Mouse (Mus musculus): ENCODE data around the gene Habp2.

The Habp2 gene

DNA sequence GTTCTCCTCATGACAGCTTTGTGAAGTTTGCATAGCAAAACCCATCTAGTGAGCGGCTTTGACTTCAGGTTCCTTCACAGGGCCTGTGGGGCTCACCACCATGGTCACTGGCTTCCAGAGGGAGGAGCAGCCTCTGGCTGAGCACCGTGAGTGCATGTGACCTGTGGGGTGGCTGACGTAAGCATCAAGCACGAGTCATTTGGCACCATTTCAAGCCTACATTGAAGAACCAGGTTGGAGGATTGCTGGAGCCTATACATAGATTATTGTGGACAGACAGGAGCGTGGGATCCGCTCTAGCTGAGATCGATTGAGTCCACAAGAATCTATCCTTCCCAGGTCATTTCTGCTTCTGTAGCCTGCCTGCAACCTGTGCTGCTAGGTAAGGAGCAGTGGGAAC is at the start of gene Habp2:
Gene Habp2, plus strand, starts transcription at position 272 of the 400 bp plus-strand sequence.
- no peak for DNase-seq

DNA sequence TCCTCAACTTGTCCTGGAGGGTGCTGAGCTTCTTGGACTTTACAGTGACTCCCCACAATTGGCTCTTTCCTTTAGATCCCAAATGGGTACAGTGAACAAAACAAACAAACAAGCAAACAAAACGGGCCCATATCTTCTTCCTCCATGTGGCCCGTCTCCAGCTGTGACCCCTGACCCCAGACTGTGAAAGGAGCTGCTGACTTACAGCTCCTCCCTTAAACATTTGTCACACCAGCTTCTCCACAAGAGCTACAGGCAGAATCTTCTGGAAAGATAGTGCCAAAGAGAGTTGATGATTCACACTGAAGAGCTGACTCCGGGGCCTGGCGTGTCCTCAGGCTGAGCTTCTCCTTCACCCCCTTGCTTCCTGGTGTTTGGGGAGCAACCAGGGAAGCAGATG is 48.4 kb upstream of the Habp2 start:
- no peak for DNase-seq

DNA sequence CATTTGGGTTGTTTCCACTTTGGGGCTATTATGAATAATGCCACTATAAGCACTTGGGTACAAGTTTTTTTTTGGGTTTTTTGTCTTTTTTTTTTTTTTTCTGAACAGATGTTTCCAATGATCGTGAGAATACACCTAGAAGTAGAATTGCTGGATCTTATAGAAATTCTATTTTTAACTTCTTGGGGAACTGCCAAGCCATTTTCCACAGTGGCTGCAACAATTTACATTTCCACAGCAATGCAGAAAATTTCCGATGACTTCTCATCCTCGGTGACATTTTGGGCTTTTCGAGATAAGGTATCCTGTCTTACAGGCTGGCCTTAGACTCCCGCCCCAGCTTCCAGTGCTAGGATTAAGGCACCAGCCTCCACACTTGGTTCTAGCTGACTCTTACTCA is 41.7 kb upstream of the Habp2 start:
- DNase-seq, result no peak

GRCm38 (mm10) chr19:56252815-56253214 is 34.1 kb upstream of the Habp2 start:
- DNase-seq, result no peak

GRCm38 (mm10) chr19:56253271-56253670 is 33.7 kb upstream of the Habp2 start:
- DNase-seq, result no peak

DNA sequence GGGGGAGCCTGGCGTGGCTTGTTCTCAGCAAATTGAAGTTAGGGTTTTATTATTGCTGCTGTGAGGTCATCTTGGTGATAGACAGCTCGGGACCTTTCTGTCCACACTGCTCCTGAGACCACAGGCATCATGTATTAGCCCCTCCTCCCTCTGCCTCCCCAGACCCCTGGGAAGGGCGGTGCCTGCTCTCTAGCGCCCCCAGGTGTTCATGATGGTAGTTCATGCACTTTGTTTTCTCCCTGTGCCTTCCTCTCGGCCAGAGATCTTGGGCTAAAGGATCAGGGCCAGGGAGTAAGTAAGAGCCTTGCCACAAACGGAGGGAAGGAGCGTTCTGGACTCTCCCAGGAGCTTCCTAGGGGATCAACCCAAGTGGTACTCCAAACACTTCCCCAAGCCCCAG is 32.2 kb upstream of the Habp2 start:
- DNase-seq, result peak in 1 of 2 experiments; percentile 50

DNA sequence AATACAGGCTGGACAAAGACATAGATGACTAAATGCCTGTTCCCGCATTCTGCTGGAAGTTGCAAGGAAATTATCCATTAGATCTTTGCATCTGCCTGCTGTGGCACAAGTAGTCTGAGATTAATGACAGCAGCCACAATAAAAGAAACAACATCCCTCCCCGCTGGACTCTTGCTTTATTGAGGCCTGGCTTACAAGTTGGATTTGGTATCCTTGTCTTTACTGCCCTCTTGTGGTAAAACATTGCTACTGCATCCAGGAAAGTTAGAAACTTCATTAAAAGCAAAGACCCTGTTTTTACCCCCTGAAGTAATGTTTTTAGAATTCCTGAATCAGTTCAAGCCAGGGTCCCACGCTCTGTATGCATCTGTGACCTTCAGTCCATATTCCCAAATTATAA is 31.4 kb upstream of the Habp2 start:
- DNase-seq, result peak; percentile 50 to 61

DNA sequence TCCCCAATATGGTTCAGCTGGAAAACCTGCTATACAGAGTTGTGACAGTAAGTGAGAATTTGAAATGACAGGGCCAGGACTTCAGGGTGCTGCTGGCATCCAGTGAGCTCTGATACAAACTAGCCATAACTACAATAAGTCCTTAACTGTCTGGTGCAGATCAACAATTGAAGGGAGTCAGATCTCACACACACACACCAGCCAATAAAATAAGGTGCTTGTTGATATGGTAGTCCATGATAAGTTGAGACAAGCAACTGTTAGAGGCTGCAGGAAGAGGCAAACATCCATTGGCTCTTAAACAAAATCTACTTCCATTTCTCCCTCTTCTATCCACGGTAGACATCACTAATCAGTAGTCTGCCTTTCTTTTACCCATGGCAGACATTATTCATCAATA is 30.7 kb upstream of the Habp2 start:
- no peak for DNase-seq

- no peak for DNase-seq
These were observed 30.2 kb upstream of the Habp2 start for GRCm38 (mm10) chr19:56256741-56257140.

- DNase-seq, result peak; percentile 38 to 41
These were observed 23.2 kb upstream of the Habp2 start for GRCm38 (mm10) chr19:56263696-56264095.

DNA sequence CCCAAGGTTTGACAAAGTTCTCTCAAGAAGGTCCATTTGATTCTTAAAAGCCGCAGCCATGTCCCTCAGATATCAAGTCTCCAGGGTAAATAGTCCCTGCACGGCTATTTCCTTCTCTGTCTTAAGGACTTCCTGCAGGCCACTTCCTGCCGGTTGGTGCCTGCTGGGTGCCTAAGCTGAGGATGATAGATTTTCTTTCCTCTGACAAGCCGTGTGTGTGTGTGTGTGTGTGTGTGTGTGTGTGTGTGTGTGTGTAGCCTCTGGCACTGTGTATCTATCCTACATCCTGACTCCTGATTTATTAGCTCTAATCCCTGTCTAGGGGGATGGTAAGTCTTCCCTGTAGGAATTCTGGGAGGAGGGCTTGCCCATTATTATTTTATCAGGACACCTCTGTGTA is 22.8 kb upstream of the Habp2 start:
- no peak for DNase-seq

DNA sequence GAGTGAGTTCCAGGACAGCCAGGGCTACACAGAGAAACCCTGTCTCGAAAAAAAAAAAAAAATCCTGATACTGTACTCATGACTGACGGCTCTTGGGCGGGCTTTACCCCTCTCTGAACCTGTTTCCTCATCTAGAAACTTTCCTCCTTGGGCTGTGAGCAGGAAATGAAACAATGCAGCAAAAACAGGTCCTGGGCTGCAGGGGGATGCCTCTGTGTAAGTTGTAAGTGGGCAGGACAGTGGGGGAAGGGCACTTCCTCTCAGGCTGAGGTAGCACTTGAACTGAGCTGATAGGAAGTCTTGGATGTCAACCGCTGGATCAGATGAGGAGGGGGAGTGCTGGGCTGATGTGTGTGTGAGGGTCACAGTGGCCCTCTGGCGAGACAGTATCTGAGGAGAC is 21.8 kb upstream of the Habp2 start:
- no peak for DNase-seq

DNA sequence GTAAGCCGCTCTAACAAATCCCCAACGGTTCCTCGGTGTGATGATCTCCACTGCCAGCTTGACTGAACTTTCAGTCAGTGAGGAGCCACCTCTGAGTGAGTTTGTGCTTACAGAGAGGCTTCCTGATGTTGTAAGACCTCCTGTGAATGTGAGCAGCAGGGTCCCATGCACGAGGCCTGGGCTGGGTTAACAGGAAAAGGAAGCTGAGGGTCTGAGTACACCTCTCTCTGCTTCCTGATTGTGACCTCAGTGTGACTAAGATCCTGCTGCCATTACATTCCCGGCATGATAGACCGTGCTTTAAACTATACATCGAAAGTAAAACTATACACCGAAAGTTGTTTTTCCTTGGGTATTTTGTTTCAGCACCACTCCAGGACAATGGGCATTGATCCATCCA is 14.9 kb upstream of the Habp2 start:
- no peak for DNase-seq

DNA sequence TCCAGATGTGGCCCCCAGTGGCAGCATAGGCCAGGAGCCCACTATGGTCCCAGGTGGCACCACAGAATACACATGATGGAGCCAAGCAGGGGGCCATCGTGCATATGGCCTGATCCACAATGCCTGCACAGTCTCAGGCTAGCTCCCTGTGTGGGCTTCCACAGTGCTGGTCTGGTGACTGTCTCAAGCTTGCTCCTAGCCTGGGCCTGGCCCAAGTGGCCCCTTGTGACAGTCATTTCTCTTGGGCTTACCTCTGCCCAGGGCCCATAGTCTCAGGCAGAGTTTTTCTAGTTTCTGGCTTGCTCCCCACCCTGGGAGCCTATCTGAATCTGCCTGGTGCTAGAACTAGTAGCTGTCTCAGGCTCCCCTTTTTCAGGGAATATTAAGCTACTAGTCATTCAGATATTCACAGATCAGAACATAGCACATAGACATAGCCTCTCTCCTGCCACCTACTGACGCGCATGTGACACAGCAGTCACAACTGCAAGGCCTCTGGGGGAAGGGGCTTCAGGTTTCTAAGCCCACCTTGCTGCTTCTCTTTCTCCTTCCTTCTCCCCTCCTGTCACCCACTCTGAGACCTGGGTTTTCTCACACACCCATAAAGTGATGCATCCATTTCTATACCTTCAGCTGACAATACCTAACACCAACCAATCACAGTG is 9.7 kb upstream of the Habp2 start:
- DNase-seq, result no peak

DNA sequence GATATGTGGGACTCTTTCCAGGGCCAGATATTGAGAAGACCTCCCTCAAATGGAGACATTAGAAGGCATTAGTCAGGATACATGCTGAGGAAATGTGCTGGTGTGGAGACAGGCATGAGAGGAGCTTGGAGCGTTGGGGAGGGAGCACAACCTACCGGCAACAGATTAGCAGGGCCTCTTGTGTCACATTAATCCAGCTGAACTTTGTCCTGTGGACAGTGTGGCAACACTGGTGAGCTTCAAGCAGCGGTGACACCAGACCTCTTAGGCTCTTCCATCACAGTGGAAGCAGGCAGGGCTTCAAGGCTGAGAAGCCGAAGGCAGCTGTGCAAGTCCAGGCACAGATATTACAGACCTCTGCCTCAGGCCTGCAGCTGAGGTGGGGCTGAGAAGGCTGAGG is 9.0 kb upstream of the Habp2 start:
- no peak for DNase-seq

DNA sequence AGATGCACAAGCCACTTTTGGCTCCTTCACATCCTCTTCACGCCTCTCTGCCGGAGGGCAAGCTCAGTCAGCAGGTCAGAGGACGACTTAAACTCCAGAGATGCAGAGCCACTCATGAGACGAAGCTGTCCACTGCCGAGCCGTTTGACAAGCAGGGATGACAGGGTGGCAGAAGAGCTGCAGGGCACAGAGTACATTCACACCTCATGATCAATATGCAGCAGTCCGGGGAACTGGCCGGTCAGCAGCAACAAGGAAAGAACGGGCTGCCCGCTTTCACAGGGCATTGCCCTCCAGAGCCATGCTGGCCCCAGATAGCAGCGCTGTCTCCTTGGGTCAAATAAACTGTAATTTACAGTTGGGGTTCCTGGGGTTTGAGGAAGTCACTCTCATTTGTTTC is 8.6 kb upstream of the Habp2 start:
- no peak for DNase-seq

- DNase-seq, result no peak
These were observed 1.7 kb upstream of the Habp2 start for GRCm38 (mm10) chr19:56285222-56285621.

GRCm38 (mm10) chr19:56287580-56288367 is 837 bp downstream of the Habp2 start:
- no peak for DNase-seq

- peak; percentile 26 to 27 for DNase-seq
These were observed 1.5 kb downstream of the Habp2 start for GRCm38 (mm10) chr19:56288436-56288835.

GRCm38 (mm10) chr19:56289642-56290041 is 2.7 kb downstream of the Habp2 start:
- DNase-seq, result no peak

DNA sequence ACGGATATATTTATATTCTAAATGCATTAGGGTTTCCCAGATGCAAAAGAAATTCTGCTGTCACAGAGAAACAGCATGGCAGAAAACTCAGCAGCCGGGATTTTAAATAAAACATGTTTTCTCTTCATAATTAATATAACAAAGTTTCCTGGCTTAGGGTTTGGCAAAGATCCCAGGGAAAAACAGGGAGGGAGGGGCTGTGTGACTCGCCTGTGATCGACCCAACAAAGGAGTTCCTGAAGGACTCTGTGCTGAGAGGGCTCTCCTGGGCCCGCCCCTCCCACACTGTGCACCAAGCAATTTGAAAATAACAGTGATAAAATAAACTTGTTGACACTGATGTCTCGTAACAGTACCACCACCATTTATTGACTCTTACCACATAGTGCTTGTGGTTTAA is 5.0 kb downstream of the Habp2 start:
- DNase-seq, result peak in 1 of 2 experiments; percentile 12

- DNase-seq, result peak; percentile 13 to 47
These were observed 5.4 kb downstream of the Habp2 start for GRCm38 (mm10) chr19:56292335-56292734.

GRCm38 (mm10) chr19:56294654-56295399 is 7.9 kb downstream of the Habp2 start:
- DNase-seq, result peak; percentile 95 to 97

DNA sequence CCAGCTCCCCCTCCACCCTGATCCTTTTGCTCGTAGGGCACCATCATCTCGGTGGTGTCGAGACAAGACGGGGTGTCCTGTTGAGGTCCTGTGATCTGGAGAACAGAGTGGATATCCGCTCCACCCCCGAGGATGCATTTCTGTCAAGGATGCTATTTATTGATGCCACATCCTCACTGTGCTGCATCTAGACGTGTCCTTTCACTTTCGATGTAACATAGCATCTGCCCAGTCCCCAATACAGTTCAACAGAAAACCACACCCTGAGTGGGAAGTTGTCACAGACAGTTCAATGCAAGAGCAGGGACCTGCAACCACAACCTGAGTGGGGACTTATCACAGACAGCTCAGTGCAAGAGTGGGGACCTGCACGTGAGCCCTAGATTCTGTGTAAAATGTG is 9.7 kb downstream of the Habp2 start:
- no peak for DNase-seq
